Mouse (Mus musculus) erythroblast, embryonic 14.5 days (primary cell): Measurements from ENCODE around the gene Tmem82.

Experiments used
- GATA1 ChIP-seq: IDR thresholded peaks from 2 replicates; pipeline ENCODE4 v1.6.1; 2012; ENCODE audit warnings: low read length, inconsistent platforms, mixed read lengths
- TAL1 ChIP-seq: IDR thresholded peaks from 3 replicates; pipeline ENCODE4 v1.6.1; 2012; ENCODE audit warnings: low read length, inconsistent platforms, mixed read lengths

DNA sequence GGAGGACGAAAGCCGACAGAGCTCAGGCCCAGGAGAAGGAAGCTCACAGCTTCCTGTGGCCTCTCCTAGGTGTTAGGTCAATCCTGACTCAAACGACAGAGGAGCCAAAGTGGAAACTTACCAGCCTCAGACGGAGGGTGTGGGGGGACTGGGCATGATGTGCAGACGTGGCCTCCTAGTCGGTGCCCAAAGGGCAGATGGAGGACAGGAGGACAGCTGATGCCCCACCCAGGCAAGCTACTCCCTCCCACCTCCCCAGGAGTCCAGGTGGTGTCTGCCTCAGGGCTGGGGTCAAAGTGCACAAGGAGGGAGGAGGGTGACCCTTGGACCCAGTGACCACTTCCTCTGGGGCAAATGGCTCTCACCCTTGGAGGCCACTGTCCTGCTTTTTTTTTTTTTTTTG lies 47.1 kb downstream of the Tmem82 start:
- no peak for TF ChIP-seq GATA1
- TF ChIP-seq TAL1 = no peak
